Mouse (Mus musculus): ENCODE measurements around the gene Mpzl1. TPM values are rescaled to one million over a fixed set of nuclear protein-coding genes. Genes with fewer than 3 reads are reported as not detected.

Gene Mpzl1
- polyA plus RNA-seq, 1 experiment from 2014 or later, result 129 TPM

DNA sequence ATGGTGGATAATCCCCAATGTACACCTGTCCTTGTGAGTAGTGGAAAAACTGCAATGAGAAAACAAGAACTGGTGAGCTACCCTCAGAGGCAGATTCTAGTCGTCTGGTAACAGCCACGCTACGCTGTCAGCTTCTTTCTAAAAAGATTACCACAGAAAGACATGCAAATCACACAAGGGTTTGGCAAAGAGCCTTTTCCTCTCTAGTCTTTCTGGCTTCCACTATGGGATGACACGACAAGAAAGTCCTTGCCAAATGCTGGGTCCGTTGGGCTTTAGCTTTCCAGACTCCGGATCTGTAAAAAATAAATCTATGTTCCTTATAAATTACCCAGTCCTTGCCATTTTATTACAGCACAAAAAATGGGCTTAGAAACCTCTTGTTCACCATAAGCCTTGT, 28.6 kb downstream of the Mpzl1 start:
- no peak for ATAC-seq (replicated peaks; ENCODE audit: insufficient number of reproducible peaks, low FRiP score, low TSS enrichment)
- 88% methylated on average over 6 of the region's 6 CpGs for WGBS (ENCODE audit: insufficient replicate concordance)
- Histone ChIP-seq H3K9ac (ENCODE audit: low read depth, low read length) (no peak overlapping the region), H3K4me3 (ENCODE audit: low read depth, low read length) (no peak overlapping the region), H3K4me2 (no peak overlapping the region), H3K27me3 (ENCODE audit: control insufficient read depth, insufficient read depth, low read length) (no peaks in the 10 kb centered on the region), H3K27ac (ENCODE audit: low read depth, low read length) (no peak overlapping the region), H3K9me3 (replicated peaks; ENCODE audit: control insufficient read depth, low read length) (no peaks in the 10 kb centered on the region), H3K4me1 (ENCODE audit: control insufficient read depth, insufficient read depth, low read length) (peaks cover 13% of the 10 kb centered on the region), H3K36me3 (ENCODE audit: control insufficient read depth, insufficient read depth, low read length) (peaks cover 19% of the 10 kb centered on the region)

DNA sequence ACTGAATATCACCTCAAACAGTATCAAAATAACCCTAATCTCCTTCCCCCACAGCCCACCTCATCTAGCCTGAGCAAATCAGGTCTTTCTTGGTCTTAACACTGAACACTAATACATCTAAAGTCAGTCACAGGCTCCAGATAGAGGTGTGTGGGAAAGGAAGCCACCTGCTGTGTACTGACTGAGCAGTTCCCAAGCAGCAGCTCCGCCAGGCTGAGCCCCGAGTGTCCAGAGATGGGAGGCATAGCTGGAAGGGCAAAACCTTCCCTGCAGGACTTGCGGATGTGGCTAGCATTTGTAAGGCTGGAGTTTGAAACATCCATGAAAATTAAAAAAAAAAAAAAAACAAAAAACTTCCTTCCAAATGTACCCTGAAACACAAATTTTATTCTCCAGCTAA, 29.2 kb downstream of the Mpzl1 start:
- 86% methylated on average over 3 of the region's 3 CpGs for WGBS (ENCODE audit: insufficient replicate concordance)
- no peak overlapping the region for H3K4me3 ChIP-seq (ENCODE audit: low read depth, low read length)
- H3K9me3 ChIP-seq (replicated peaks; ENCODE audit: control insufficient read depth, low read length), result no peaks in the 10 kb centered on the region
- no peak for ATAC-seq (replicated peaks; ENCODE audit: insufficient number of reproducible peaks, low FRiP score, low TSS enrichment)
- H3K36me3 ChIP-seq (ENCODE audit: control insufficient read depth, insufficient read depth, low read length), result peaks cover 19% of the 10 kb centered on the region
- peaks cover 10% of the 10 kb centered on the region for H3K4me1 ChIP-seq (ENCODE audit: control insufficient read depth, insufficient read depth, low read length)
- H3K27me3 ChIP-seq (ENCODE audit: control insufficient read depth, insufficient read depth, low read length), result no peaks in the 10 kb centered on the region
- H3K4me2 ChIP-seq, result no peak overlapping the region
- H3K9ac ChIP-seq (ENCODE audit: low read depth, low read length), result no peak overlapping the region
- no peak overlapping the region for H3K27ac ChIP-seq (ENCODE audit: low read depth, low read length)

DNA sequence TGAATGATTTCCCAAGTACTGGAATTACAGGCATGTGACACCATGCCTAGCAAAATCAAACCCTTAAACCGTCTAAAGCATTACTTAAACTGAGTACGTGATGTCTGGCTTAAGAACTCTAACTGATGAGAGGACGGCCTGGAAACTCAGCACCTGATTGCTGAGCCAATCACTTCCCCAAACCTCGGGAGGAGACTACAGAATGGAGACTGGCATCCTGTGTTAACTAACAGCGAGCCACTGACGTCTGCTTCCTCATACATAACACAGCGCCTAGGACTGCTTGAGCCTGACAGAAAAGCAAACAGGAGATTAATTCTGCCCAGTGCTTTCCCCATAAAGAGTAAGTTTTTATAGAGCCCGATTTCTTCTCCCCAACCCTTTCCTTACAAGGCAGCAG, 30.1 kb downstream of the Mpzl1 start:
- no peak overlapping the region for H3K9ac ChIP-seq (ENCODE audit: low read depth, low read length)
- no peak overlapping the region for H3K4me3 ChIP-seq (ENCODE audit: low read depth, low read length)
- no peaks in the 10 kb centered on the region for H3K27me3 ChIP-seq (ENCODE audit: control insufficient read depth, insufficient read depth, low read length)
- no peak overlapping the region for H3K27ac ChIP-seq (ENCODE audit: low read depth, low read length)
- peaks cover 10% of the 10 kb centered on the region for H3K4me1 ChIP-seq (ENCODE audit: control insufficient read depth, insufficient read depth, low read length)
- no peak for ATAC-seq (replicated peaks; ENCODE audit: insufficient number of reproducible peaks, low FRiP score, low TSS enrichment)
- no peaks in the 10 kb centered on the region for H3K9me3 ChIP-seq (replicated peaks; ENCODE audit: control insufficient read depth, low read length)
- H3K4me2 ChIP-seq, result no peak overlapping the region
- H3K36me3 ChIP-seq (ENCODE audit: control insufficient read depth, insufficient read depth, low read length), result peaks cover 19% of the 10 kb centered on the region
- WGBS (ENCODE audit: insufficient replicate concordance), result 67% methylated on average over 8 of the region's 8 CpGs

DNA sequence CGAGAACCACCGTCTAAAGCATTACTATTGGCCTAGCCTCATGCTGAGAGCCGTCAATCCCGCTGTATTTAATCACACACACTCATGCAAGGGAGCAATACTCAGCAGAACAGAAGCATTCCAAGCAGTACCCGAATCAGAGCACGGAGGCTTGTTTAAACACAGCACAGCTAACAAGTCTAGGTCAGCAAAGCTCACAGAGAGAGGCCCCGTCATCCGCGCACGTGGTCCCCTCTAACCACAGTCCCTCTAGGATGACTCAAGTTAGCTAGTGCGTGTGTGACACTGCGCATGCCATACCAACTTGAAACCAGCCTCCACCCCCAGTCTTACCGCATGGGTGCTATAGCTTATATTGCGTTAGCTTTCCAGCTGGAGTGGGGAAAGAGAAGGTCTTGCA, 31.1 kb downstream of the Mpzl1 start:
- no peak overlapping the region for H3K9ac ChIP-seq (ENCODE audit: low read depth, low read length)
- peaks cover 10% of the 10 kb centered on the region for H3K4me1 ChIP-seq (ENCODE audit: control insufficient read depth, insufficient read depth, low read length)
- H3K36me3 ChIP-seq (ENCODE audit: control insufficient read depth, insufficient read depth, low read length), result peaks cover 22% of the 10 kb centered on the region
- no peaks in the 10 kb centered on the region for H3K9me3 ChIP-seq (replicated peaks; ENCODE audit: control insufficient read depth, low read length)
- ATAC-seq (replicated peaks; ENCODE audit: insufficient number of reproducible peaks, low FRiP score, low TSS enrichment), result no peak
- no peaks in the 10 kb centered on the region for H3K27me3 ChIP-seq (ENCODE audit: control insufficient read depth, insufficient read depth, low read length)
- no peak overlapping the region for H3K4me2 ChIP-seq
- WGBS (ENCODE audit: insufficient replicate concordance), result 87% methylated on average over 14 of the region's 14 CpGs
- H3K4me3 ChIP-seq (ENCODE audit: low read depth, low read length), result no peak overlapping the region
- H3K27ac ChIP-seq (ENCODE audit: low read depth, low read length), result no peak overlapping the region

DNA sequence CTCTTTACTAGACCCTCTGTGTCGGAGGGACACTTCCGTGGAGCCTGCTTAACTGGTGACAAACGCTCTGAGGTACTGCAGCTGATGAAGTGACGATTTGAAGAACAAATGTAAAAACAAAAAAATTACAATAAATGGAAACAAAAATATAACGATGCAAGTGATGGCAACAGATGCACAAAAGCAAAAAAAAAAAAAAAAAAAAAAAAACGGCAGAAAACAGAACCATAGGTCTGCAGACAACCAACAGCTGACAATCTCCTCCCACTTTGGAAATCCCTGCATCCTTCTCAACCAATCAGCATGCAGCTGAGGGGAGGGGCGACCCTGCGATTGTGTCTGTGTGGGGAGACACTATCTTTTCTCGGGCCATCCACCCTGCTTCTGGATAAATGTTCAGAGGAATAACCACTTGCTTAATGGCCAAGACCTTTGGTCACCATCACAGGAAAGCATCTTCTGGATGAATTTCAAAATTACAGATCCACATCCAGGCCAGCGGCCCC, 32.5 kb downstream of the Mpzl1 start:
- no peak overlapping the region for H3K4me3 ChIP-seq (ENCODE audit: low read depth, low read length)
- H3K9me3 ChIP-seq (replicated peaks; ENCODE audit: control insufficient read depth, low read length), result no peaks in the 10 kb centered on the region
- no peak overlapping the region for H3K4me2 ChIP-seq
- peaks cover 5% of the 10 kb centered on the region for H3K4me1 ChIP-seq (ENCODE audit: control insufficient read depth, insufficient read depth, low read length)
- peaks cover 17% of the 10 kb centered on the region for H3K36me3 ChIP-seq (ENCODE audit: control insufficient read depth, insufficient read depth, low read length)
- no peak for ATAC-seq (replicated peaks; ENCODE audit: insufficient number of reproducible peaks, low FRiP score, low TSS enrichment)
- no peak overlapping the region for H3K9ac ChIP-seq (ENCODE audit: low read depth, low read length)
- no peak overlapping the region for H3K27ac ChIP-seq (ENCODE audit: low read depth, low read length)
- H3K27me3 ChIP-seq (ENCODE audit: control insufficient read depth, insufficient read depth, low read length), result no peaks in the 10 kb centered on the region
- WGBS (ENCODE audit: insufficient replicate concordance), result 81% methylated on average over 10 of the region's 10 CpGs

DNA sequence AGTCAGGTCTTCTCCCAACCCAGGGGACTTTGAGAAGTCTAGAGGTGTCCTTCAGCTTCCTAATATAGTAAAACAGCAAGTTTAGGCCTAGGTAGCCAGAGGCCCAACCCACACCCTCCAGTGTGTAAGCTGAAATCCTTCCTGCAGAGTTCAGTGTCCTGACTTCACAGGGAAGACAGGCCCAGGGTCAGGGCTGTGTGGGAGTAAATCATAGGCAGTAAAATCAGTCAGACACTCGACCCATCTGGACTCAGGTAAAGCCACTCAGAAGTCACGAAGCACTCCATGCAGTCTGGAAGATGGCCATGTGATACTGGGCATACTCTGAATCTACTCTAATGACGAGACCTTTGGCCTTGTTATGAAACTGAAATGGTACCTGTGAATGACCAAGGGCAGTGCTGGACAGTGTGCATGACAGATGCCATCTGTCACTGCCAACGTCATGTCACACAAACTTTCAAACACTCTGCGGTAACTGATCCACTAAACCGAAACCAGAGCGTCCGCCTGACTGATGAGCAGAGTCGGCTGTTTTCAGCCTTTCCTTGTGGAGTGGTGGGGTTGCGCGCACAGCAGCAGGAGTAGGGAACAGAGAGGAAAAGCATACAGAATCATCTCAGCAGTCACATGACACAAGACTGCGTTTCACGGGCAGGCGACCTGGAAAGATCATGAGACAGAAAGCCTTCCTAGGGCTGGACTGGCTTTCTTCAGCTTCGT, 39.5 kb downstream of the Mpzl1 start:
- peaks cover 4% of the 10 kb centered on the region; the same call in 1 of the 2 replicates for H3K36me3 ChIP-seq (ENCODE audit: control insufficient read depth, insufficient read depth, low read length)
- H3K4me3 ChIP-seq (ENCODE audit: low read depth, low read length), result no peak overlapping the region
- no peak overlapping the region for H3K9ac ChIP-seq (ENCODE audit: low read depth, low read length)
- no peak for ATAC-seq (replicated peaks; ENCODE audit: insufficient number of reproducible peaks, low FRiP score, low TSS enrichment)
- H3K27me3 ChIP-seq (ENCODE audit: control insufficient read depth, insufficient read depth, low read length), result no peaks in the 10 kb centered on the region
- no peak overlapping the region for H3K27ac ChIP-seq (ENCODE audit: low read depth, low read length)
- WGBS (ENCODE audit: insufficient replicate concordance), result 77% methylated on average over 15 of the region's 15 CpGs
- H3K4me2 ChIP-seq, result no peak overlapping the region
- H3K9me3 ChIP-seq (replicated peaks; ENCODE audit: control insufficient read depth, low read length), result no peaks in the 10 kb centered on the region
- H3K4me1 ChIP-seq (ENCODE audit: control insufficient read depth, insufficient read depth, low read length), result peaks cover 22% of the 10 kb centered on the region

DNA sequence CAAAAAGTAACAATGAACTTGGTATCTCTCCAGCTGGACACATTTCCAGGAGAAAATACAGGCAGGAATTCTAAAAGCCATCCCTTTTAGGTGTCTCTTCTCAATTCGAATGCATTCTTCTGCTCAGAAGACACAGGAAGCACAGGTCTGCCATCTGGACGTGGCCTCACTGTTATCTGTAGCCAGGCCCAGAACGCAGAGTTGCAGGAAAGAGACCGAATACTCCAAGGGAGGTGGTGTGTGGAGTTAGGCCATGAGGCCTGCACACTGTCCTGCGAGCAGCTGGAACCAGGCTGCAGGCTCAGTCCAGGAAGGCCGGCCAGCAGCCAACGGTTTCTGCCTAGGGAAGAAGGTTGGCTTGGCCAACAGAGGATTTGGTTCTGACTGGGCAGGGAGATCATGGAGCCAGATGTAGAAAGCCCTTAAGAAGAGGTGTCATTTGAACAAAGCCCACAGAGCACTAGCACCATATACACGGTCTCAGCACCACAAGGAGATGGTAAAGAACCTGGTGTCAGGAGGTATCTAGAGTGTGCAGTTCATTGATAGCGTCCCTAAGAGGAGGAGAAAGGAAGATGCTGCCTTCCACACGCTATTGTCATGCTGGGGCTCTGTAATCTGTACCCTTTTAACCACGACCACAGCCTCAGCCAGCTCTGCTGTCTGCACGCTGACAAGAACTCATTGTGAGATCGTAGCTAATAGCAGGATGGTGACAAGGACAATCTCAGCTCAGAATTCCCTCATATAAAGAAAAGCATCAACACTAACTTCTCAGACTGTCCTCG, 41.8 kb downstream of the Mpzl1 start:
- Histone ChIP-seq H3K36me3 (ENCODE audit: control insufficient read depth, insufficient read depth, low read length) (no peaks in the 10 kb centered on the region; the same call in 1 of the 2 replicates), H3K27me3 (ENCODE audit: control insufficient read depth, insufficient read depth, low read length) (no peaks in the 10 kb centered on the region), H3K9ac (ENCODE audit: low read depth, low read length) (no peak overlapping the region), H3K9me3 (replicated peaks; ENCODE audit: control insufficient read depth, low read length) (no peaks in the 10 kb centered on the region), H3K4me3 (ENCODE audit: low read depth, low read length) (no peak overlapping the region), H3K4me1 (ENCODE audit: control insufficient read depth, insufficient read depth, low read length) (peaks cover 41% of the 10 kb centered on the region), H3K4me2 (no peak overlapping the region), H3K27ac (ENCODE audit: low read depth, low read length) (no peak overlapping the region)
- 57% methylated on average over 14 of the region's 14 CpGs for WGBS (ENCODE audit: insufficient replicate concordance)
- no peak for ATAC-seq (replicated peaks; ENCODE audit: insufficient number of reproducible peaks, low FRiP score, low TSS enrichment)

DNA sequence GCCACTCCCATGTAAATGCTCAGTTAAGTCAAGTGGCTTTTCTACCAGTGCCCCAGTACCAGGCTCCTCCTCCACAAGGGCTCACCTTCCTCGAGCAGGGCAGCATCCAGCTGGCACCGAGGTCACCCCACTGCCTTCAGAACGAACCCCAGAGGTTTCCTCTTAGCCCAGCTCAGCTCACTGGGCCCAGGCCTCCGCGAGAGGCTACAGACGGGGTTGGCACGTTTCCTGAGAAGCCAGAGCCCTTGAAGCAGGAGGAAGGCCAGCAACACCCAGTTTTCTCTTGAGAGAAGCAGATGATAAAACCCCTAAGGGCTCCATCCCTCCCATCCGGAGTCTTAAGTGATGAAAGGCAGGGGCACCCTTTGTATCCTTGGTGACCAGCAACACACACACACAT, 43.6 kb downstream of the Mpzl1 start:
- no peak overlapping the region for H3K9ac ChIP-seq (ENCODE audit: low read depth, low read length)
- no peaks in the 10 kb centered on the region; the same call in 1 of the 2 replicates for H3K36me3 ChIP-seq (ENCODE audit: control insufficient read depth, insufficient read depth, low read length)
- H3K4me3 ChIP-seq (ENCODE audit: low read depth, low read length), result no peak overlapping the region
- no peak for ATAC-seq (replicated peaks; ENCODE audit: insufficient number of reproducible peaks, low FRiP score, low TSS enrichment)
- H3K27me3 ChIP-seq (ENCODE audit: control insufficient read depth, insufficient read depth, low read length), result no peaks in the 10 kb centered on the region
- peaks cover 41% of the 10 kb centered on the region for H3K4me1 ChIP-seq (ENCODE audit: control insufficient read depth, insufficient read depth, low read length)
- peak overlapping the region; percentile 37; the same call in 1 of the 2 replicates for H3K27ac ChIP-seq (ENCODE audit: low read depth, low read length)
- WGBS (ENCODE audit: insufficient replicate concordance), result 46% methylated on average over 8 of the region's 8 CpGs
- H3K9me3 ChIP-seq (replicated peaks; ENCODE audit: control insufficient read depth, low read length), result no peaks in the 10 kb centered on the region
- H3K4me2 ChIP-seq, result no peak overlapping the region
